Mouse (Mus musculus) neural tube, embryonic 14.5 days (tissue): ENCODE data around the gene RPS10-NUDT3. TPM values are rescaled to one million over a fixed set of nuclear protein-coding genes. Genes with fewer than 3 reads are reported as not detected.

ENCODE experiments used
- ATAC-seq: fragments of 200-750 bp; cut with Nextera tagmentation; 2 replicates; pipeline ENCODE4 v1.8.0; 2017; ENCODE audit warnings: low read depth, mild to moderate bottlenecking, moderate TSS enrichment, moderate library complexity
- H3K27ac ChIP-seq: fragments of 300-500 bp; sonication (generic); 2 replicates; pipeline ENCODE4 v1.5.1; 2014; ENCODE audit warnings: low read depth, mild to moderate bottlenecking, control low read depth, low read length, moderate library complexity, mixed read lengths
- H3K27me3 ChIP-seq: fragments of 300-500 bp; sonication (generic); 2 replicates; pipeline ENCODE4 v1.6.1; 2014; ENCODE audit warnings: low read length; ENCODE audit not compliant: control insufficient read depth, insufficient read depth
- H3K36me3 ChIP-seq: fragments of 300-500 bp; sonication (generic); 2 replicates; pipeline ENCODE4 v1.6.1; 2014; ENCODE audit warnings: low read length, mixed read lengths; ENCODE audit not compliant: control insufficient read depth, insufficient read depth
- H3K4me1 ChIP-seq: fragments of 300-500 bp; sonication (generic); 2 replicates; pipeline ENCODE4 v1.6.1; 2014; ENCODE audit warnings: low read length; ENCODE audit not compliant: control insufficient read depth, insufficient read depth
- H3K4me2 ChIP-seq: fragments of 300-500 bp; sonication (generic); 2 replicates; pipeline ENCODE4 v1.6.1; 2014; ENCODE audit warnings: mild to moderate bottlenecking, low read depth, low read length, control low read depth
- H3K4me3 ChIP-seq: fragments of 300-500 bp; sonication (generic); 2 replicates; pipeline ENCODE4 v1.5.1; 2014; ENCODE audit warnings: low read depth, low read length, control low read depth, mixed read lengths
- H3K9ac ChIP-seq: fragments of 300-500 bp; sonication (generic); replicated peaks from 2 replicates; pipeline ENCODE4 v1.6.1; 2014; ENCODE audit warnings: low read depth, mild to moderate bottlenecking, control low read depth, low read length, mixed read lengths
- H3K9me3 ChIP-seq: fragments of 300-500 bp; sonication (generic); 2 replicates; pipeline ENCODE4 v1.6.1; 2016; ENCODE audit warnings: low read length; ENCODE audit not compliant: control insufficient read depth
- WGBS: fragments of 180-500 bp; shearing (Covaris S2); extraction: QIAGEN DNeasy Blood & Tissue Kit; methylation state at CpG from one replicate; pipeline ENCODE4 v1.1.7; 2014; 5-methylcytosine and 5-hydroxymethylcytosine counted together
- polyA plus RNA-seq: library from polyadenylated mRNA; unstranded; fragments of >200 nt; fragmentation: Nextera tagmentation; extraction: Ambion mirVana; gene quantifications from 2 replicates; pipeline ENCODE4 v1.2.1, GENCODE M21; 2014

The RPS10-NUDT3 gene
- polyA plus RNA-seq, 1 experiment from 2014 or later, result not detected

DNA sequence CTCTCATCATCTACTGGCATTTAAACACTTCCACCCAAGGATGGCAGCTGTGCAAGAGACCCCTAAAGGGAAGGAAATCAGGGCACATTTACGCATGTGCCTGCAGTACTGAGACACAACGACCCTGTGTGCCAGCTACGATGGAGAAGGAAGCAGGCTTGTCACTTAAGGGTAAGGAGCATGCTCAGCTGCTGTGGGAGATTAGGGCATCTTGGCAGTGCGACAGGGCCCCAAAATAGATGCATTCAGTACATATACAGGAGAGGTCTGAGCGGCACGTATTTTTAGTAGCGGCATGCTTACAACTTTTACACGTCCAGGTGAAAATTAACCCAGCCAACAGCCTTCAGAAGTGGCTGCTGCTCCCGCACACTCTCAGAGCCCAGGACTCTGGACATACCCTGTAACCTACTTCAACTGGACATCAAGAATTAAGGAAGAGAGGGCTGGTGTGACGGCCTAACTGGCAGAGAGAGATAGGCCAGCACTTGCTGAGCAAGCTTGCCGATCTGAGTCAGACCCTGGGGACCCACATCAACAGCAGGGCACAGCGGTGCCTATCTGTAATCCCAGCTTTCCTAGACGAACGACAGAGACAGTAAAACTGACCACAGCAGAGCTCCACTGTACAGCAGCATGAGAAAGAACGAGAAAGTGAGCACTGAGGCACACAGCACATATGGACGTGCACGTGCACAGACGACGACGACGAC is 31.3 kb downstream of the RPS10-NUDT3 start:
- Histone ChIP-seq H3K27me3 (no peaks in the 10 kb centered on the region), H3K9ac (no peak overlapping the region), H3K4me1 (peaks cover 36% of the 10 kb centered on the region), H3K4me3 (no peak overlapping the region), H3K4me2 (no peak overlapping the region), H3K27ac (no peak overlapping the region), H3K9me3 (no peaks in the 10 kb centered on the region), H3K36me3 (0 out of 2 replicates have a peak, but pooled peaks cover 4% of the 10 kb centered on the region)
- 61% methylated on average over 21 of the region's 21 CpGs for WGBS
- no peak for ATAC-seq

DNA sequence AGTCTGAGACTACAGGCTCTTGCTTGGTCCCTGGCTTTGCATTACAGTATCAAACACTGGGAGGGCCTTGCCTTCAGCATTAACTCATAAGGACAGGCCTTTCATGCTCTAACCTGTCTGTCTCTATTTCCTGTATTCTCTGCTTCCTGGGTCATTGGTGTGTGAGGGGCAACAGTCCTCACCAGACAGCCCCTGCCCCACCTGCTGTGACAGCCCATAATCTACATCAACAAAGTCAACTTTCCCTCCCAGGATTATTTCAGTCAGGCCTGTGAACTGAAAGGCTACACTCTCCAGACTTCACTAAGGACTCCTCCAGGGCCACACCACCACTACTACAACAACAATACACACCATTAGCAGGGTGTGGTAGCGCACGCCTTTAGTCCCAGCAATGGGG is 32.0 kb downstream of the RPS10-NUDT3 start:
- Histone ChIP-seq H3K4me1 (peaks cover 36% of the 10 kb centered on the region), H3K27ac (no peak overlapping the region), H3K4me3 (no peak overlapping the region), H3K4me2 (no peak overlapping the region), H3K9ac (no peak overlapping the region), H3K9me3 (no peaks in the 10 kb centered on the region), H3K36me3 (0 out of 2 replicates have a peak, but pooled peaks cover under 1% of the 10 kb centered on the region), H3K27me3 (no peaks in the 10 kb centered on the region)
- ATAC-seq, result no peak
- 77% methylated on average over 2 of the region's 2 CpGs for WGBS

GRCm38 (mm10) chr17:27600869-27601268 is 34.2 kb downstream of the RPS10-NUDT3 start:
- ATAC-seq, result no peak
- Histone ChIP-seq H3K9ac (no peak overlapping the region), H3K4me1 (peaks cover 36% of the 10 kb centered on the region)

GRCm38 (mm10) chr17:27600286-27600685 is 34.7 kb downstream of the RPS10-NUDT3 start:
- 83% methylated on average over 3 of the region's 3 CpGs for WGBS
- Histone ChIP-seq H3K9me3 (no peaks in the 10 kb centered on the region), H3K27me3 (no peaks in the 10 kb centered on the region), H3K9ac (no peak overlapping the region), H3K27ac (no peak overlapping the region), H3K4me3 (no peak overlapping the region), H3K36me3 (peaks cover 7% of the 10 kb centered on the region), H3K4me2 (no peak overlapping the region), H3K4me1 (peaks cover 36% of the 10 kb centered on the region)
- no peak for ATAC-seq

More at GRCm38 (mm10) chr17:27600869-27601268, 34.2 kb downstream of the RPS10-NUDT3 start:
- no peak overlapping the region for H3K27ac ChIP-seq
- H3K4me2 ChIP-seq, result no peak overlapping the region
- H3K36me3 ChIP-seq, result peaks cover 2% of the 10 kb centered on the region; the same call in 1 of the 2 replicates
- H3K4me3 ChIP-seq, result no peak overlapping the region
- WGBS, result 65% methylated on average over 5 of the region's 5 CpGs
- H3K9me3 ChIP-seq, result no peaks in the 10 kb centered on the region
- H3K27me3 ChIP-seq, result no peaks in the 10 kb centered on the region

DNA sequence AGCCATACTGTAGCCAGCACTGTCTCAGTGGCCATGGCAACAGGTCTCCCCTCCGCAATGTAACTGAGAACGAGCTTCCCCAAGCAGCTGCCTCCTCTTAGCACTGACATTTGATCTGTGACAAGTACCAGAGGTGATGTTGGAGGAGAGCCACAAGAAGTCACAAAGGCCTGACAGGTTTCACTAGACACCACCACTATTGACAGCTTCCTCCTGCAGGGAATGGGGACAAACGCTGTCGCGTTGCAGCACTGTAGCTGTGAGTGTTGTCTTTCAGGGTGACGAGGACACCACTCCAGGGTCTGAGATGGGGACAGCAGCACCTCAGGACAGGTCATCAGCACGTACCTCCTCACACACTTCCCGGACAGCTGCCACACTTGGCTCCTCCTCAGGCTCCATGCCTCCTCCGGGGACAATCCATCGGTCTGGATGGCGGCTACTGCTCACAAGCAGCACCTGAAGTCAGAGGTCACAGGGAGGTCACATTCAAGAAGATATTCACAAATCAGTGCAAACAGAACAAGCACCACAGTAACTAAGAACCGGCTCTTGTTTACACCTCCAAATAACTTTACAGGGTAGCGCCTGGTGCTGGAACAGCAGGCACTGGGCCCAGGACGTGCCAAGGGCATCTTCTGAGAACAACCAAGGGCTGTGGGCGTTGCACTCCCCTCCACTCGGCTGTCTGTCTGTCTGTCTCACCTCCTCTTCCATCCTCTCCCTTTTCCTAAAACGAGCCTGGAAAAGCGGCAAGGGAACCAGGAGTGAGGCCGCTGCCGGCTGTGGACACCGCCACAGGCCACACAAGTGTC is 38.4 kb downstream of the RPS10-NUDT3 start:
- 84% methylated on average over 21 of the region's 21 CpGs for WGBS
- ATAC-seq, result no peak
- H3K4me2 ChIP-seq, result no peak overlapping the region
- no peaks in the 10 kb centered on the region for H3K9me3 ChIP-seq
- peaks cover 11% of the 10 kb centered on the region; the same call in 1 of the 2 replicates for H3K4me1 ChIP-seq
- H3K27me3 ChIP-seq, result no peaks in the 10 kb centered on the region
- no peak overlapping the region for H3K9ac ChIP-seq
- no peak overlapping the region for H3K4me3 ChIP-seq
- peaks cover 27% of the 10 kb centered on the region for H3K36me3 ChIP-seq
- no peak overlapping the region for H3K27ac ChIP-seq

DNA sequence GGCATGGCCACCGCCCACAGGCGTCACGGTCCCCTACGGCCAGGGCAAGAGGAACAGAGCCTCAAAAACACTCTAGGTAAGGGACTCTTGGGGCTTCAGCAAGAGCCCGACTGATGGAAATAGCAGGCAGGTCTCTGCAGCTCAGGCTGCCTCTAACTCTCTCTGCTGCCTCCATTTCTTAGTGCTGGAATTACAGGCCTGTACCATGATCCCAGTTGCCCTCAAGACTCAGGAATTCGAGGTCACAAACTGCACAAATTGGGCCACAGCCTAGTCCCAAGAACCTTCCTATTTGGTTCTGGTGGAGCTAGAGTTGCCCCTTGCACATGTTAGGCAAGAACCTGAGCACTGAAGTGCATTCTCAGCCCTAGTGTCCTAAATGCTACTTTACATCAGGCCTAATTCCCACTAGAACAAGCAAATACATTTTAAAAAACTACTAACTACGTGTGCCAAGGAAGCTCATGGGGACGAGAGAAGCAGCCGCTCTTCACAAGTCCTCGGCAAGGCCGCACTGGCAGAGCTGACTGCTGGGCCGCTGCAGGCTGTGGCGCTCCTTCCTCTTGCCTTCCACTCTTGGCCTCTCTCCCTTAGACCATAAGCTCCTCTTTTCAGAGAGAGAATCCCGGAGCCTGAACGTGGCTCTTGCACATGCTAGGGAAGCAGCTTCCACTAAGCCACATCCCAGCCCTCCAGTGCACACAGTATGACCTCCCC is 39.2 kb downstream of the RPS10-NUDT3 start:
- Histone ChIP-seq H3K9me3 (no peaks in the 10 kb centered on the region), H3K27ac (no peak overlapping the region), H3K36me3 (peaks cover 27% of the 10 kb centered on the region), H3K9ac (no peak overlapping the region), H3K4me3 (no peak overlapping the region), H3K27me3 (no peaks in the 10 kb centered on the region), H3K4me2 (no peak overlapping the region), H3K4me1 (peaks cover 3% of the 10 kb centered on the region; the same call in 1 of the 2 replicates)
- 88% methylated on average over 15 of the region's 15 CpGs for WGBS
- no peak for ATAC-seq

- 98% methylated on average over 7 of the region's 7 CpGs for WGBS
- Histone ChIP-seq H3K4me3 (no peak overlapping the region), H3K27ac (no peak overlapping the region), H3K4me1 (peaks cover 4% of the 10 kb centered on the region; the same call in 1 of the 2 replicates), H3K9ac (no peak overlapping the region), H3K4me2 (no peak overlapping the region), H3K27me3 (no peaks in the 10 kb centered on the region), H3K9me3 (no peaks in the 10 kb centered on the region), H3K36me3 (peaks cover 31% of the 10 kb centered on the region)
- no peak for ATAC-seq
These were observed 42.5 kb downstream of the RPS10-NUDT3 start for GRCm38 (mm10) chr17:27592565-27592910.

- H3K9ac ChIP-seq, result no peak overlapping the region
- no peak for ATAC-seq
- H3K36me3 ChIP-seq, result peaks cover 31% of the 10 kb centered on the region
- H3K4me1 ChIP-seq, result peaks cover 4% of the 10 kb centered on the region; the same call in 1 of the 2 replicates
- 89% methylated on average over 12 of the region's 12 CpGs for WGBS
- H3K9me3 ChIP-seq, result no peaks in the 10 kb centered on the region
- no peak overlapping the region for H3K4me3 ChIP-seq
- H3K27ac ChIP-seq, result no peak overlapping the region
- H3K27me3 ChIP-seq, result no peaks in the 10 kb centered on the region
- H3K4me2 ChIP-seq, result no peak overlapping the region
These were observed 43.0 kb downstream of the RPS10-NUDT3 start for GRCm38 (mm10) chr17:27591826-27592564.
